In the genomic region with DNA sequence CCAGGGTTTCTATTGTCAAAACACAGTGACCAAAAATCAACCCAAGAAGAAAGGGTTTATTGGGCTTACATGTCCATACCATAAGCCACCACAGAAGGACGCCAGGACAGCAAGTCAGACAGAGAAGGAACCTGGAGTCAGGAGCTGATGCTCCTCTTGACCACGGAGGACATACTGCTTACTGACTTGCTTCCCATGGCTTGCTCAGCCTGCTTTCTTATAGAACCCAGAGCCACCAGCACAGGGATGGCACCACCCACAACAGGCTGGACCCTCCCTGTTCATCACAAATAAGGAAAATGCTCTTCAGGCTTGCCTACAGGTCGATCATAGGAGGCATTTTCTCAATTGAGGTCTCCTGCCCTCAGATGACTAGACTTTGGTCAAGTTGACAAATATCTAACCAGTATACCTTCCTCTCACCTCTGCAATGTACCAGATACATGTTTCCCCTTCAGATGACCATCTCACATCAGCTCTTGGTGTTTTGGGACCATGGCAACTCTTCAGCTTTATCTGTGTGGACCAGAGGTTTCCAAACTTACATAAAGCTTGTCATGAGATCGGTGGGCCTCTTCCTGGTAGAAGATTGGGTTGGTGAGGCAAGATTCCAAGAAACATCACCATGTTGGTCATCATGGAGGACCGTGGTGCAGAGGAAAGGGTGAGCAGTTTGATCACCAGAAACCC, we compare ENCODE assay signal across 14 mouse cellular contexts.
"Had no signal": no experiment of that assay in that cellular context is flagged by ENCODE, and none has a peak within 500 bp of the region (broad histone marks: within the 10 kb centered on the region; RNA-seq: fewer than 3 reads in every experiment).

No protein-coding gene starts in this region.

- H3K36me3 ChIP-seq: liver, embryonic 15.5 days; midbrain, embryonic 12.5 days; neural tube, embryonic 13.5 days; stomach, embryonic 15.5 days had no signal

- H3K27ac ChIP-seq: liver, embryonic 15.5 days; midbrain, embryonic 12.5 days; stomach, embryonic 15.5 days had no signal

- H3K4me3 ChIP-seq: liver, embryonic 15.5 days; midbrain, embryonic 12.5 days; myocyte; neural tube, embryonic 13.5 days; stomach, embryonic 15.5 days had no signal

- H3K9me3 ChIP-seq: liver, embryonic 15.5 days; midbrain, embryonic 12.5 days; neural tube, embryonic 13.5 days; stomach, embryonic 15.5 days had no signal

- DNase-seq: lung, adult 2 months; lung, postnatal 14 days; retina, postnatal 1 day; right cerebral cortex, postnatal 25 days; spleen, adult 18-20 months; thymus, adult 18-20 months; thymus, postnatal 36 days had no signal

- H3K4me1 ChIP-seq: midbrain, embryonic 12.5 days; neural tube, embryonic 13.5 days had no signal

- H3K27me3 ChIP-seq: liver, embryonic 15.5 days; midbrain, embryonic 12.5 days; neural tube, embryonic 13.5 days; stomach, embryonic 15.5 days had no signal

- ATAC-seq: intestine, postnatal 0 days; midbrain, embryonic 16.5 days had no signal

- H3K4me2 ChIP-seq: liver, embryonic 15.5 days; midbrain, embryonic 12.5 days; neural tube, embryonic 13.5 days; stomach, embryonic 15.5 days had no signal

- H3K9ac ChIP-seq: liver, embryonic 15.5 days; midbrain, embryonic 12.5 days; neural tube, embryonic 13.5 days; stomach, embryonic 15.5 days had no signal
